Mouse (Mus musculus): Measurements from ENCODE around the gene Trpv1. TPM values are rescaled to one million over a fixed set of nuclear protein-coding genes. Genes with fewer than 3 reads are reported as not detected.

The Trpv1 gene
- 0.11 TPM in 1 of 2 replicates, not detected in the other for polyA plus RNA-seq (2012; rRNA removed; ENCODE audit: low replicate concordance)

DNA sequence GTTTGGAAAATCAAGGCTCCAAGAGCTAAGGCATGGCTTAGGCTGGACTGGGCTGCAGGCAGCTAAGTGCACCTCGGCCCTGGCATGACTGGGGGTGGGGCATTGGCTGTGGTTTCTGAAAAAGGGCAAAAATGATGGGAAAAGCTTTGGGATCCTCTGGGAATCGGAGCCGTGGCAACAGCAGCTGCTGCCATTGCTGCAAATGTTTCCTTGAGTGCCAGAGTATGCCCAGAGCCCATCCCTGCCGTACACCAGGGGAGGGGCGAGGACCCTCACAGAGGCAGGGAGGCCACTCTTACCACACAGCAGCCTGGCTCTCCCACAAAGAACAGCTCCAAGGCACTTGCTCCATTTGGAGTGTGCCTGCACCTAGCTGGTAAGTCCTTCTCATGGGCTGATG, at the start of gene Trpv1:
TSS of gene Trpv1 (plus strand) at position 301 of the 400 bp plus-strand sequence.

GRCm38 (mm10) chr11:73198603-73199229, 35.4 kb upstream of the Trpv1 start, which contains the start of gene Ctns:
Ctns (minus strand) TSS chr11:73199042.

DNA sequence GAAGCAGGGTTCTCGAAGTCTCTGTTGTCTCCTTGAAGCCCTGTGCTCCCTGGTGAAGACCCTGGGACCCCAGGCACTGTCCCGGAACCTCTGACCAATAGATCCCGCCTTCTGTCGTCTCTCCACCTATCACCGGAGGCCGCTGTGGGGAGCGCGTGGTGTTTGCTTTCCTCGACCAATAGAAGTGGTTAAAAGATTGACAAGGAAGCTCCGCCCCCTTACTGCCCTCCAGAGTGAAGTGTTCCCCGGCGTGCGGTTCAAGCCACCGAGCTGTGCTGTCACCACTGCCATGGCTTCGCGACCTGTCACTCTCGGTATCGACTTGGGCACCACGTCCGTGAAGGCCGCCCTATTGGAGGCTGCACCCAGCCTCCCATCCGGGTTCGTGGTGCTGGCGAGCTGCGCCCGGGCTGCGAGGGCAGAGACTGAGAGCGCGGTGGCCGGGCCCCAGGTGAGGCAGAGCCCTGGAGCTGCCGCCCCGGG, 34.8 kb upstream of the Trpv1 start, which contains the start of gene Shpk:
TSS of gene Shpk (plus strand) at position 231 of the 483 bp plus-strand sequence.

DNA sequence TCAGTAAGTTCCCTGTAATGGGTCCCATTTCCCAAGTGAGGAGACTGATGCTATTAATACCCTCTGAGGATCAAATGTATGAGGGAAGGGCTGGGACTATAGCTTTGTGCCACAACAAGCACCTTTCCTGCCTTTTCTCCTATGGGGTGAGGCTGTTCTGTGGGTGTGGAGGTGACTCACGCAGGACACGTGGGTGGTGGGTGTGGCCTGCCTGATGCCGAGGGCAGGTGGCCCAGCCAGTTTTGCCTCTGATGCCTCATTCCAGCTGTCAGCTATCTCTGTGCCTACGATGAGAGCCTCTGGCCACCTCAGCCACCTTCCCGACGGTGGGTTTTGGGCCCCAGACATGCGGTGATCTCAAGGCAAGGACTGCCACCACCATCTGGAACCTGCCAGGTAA, 33.2 kb downstream of the Trpv1 start, which contains the start of gene Trpv3:
TSS of gene Trpv3 (plus strand) at position 122 of the 400 bp plus-strand sequence.

Other genes with a start within 250 kb of the Trpv1 start
- gene P2rx1, start 235.2 kb upstream of the Trpv1 start, polyA plus RNA-seq (2012; rRNA removed; ENCODE audit: low replicate concordance): 14.7 and 18.8 TPM in 2 replicates
- gene Camkk1, start 215.3 kb upstream of the Trpv1 start, polyA plus RNA-seq (2012; rRNA removed; ENCODE audit: low replicate concordance): 2.1 and 2.2 TPM in 2 replicates
- 0.88 and 0.90 TPM in 2 replicates for gene Ncbp3, start 186.5 kb upstream of the Trpv1 start, polyA plus RNA-seq (2012; rRNA removed; ENCODE audit: low replicate concordance)
- 3.5 and 7.0 TPM in 2 replicates for gene Itgae, start 143.7 kb upstream of the Trpv1 start, polyA plus RNA-seq (2012; rRNA removed; ENCODE audit: low replicate concordance)
- 1.8 and 3.7 TPM in 2 replicates for gene Haspin, start 96.0 kb upstream of the Trpv1 start, polyA plus RNA-seq (2012; rRNA removed; ENCODE audit: low replicate concordance)
- gene P2rx5, start 73.9 kb upstream of the Trpv1 start, polyA plus RNA-seq (2012; rRNA removed; ENCODE audit: low replicate concordance): 0.33 TPM in 1 of 2 replicates, not detected in the other
- 45.1 and 69.0 TPM in 2 replicates for gene Emc6, start 57.3 kb upstream of the Trpv1 start, polyA plus RNA-seq (2012; rRNA removed; ENCODE audit: low replicate concordance)
- gene Tax1bp3, start 57.2 kb upstream of the Trpv1 start, polyA plus RNA-seq (2012; rRNA removed; ENCODE audit: low replicate concordance): 98.3 and 181 TPM in 2 replicates
- gene Ctns, start 35.2 kb upstream of the Trpv1 start, polyA plus RNA-seq (2012; rRNA removed; ENCODE audit: low replicate concordance): 13.2 and 13.6 TPM in 2 replicates
- 15.3 and 15.7 TPM in 2 replicates for gene Shpk, start 34.8 kb upstream of the Trpv1 start, polyA plus RNA-seq (2012; rRNA removed; ENCODE audit: low replicate concordance)
- 0.12 and 0.38 TPM in 2 replicates for gene Trpv3, start 33.1 kb downstream of the Trpv1 start, polyA plus RNA-seq (2012; rRNA removed; ENCODE audit: low replicate concordance)
- gene Aspa, start 95.3 kb downstream of the Trpv1 start, polyA plus RNA-seq (2012; rRNA removed; ENCODE audit: low replicate concordance): 0.82 and 5.1 TPM in 2 replicates
- not detected in 2 replicates for gene Gm49340, start 95.4 kb downstream of the Trpv1 start, polyA plus RNA-seq (2012; rRNA removed; ENCODE audit: low replicate concordance)
- gene Spata22, start 95.4 kb downstream of the Trpv1 start, polyA plus RNA-seq (2012; rRNA removed; ENCODE audit: low replicate concordance): not detected in 2 replicates
- gene Olfr20, start 116.5 kb downstream of the Trpv1 start, polyA plus RNA-seq (2012; rRNA removed; ENCODE audit: low replicate concordance): 0.12 TPM in 1 of 2 replicates, not detected in the other
- gene Olfr376, start 137.0 kb downstream of the Trpv1 start, polyA plus RNA-seq (2012; rRNA removed; ENCODE audit: low replicate concordance): not detected in 2 replicates
- not detected in 2 replicates for gene Olfr1, start 165.3 kb downstream of the Trpv1 start, polyA plus RNA-seq (2012; rRNA removed; ENCODE audit: low replicate concordance)
- not detected in 2 replicates for gene Olfr378, start 194.2 kb downstream of the Trpv1 start, polyA plus RNA-seq (2012; rRNA removed; ENCODE audit: low replicate concordance)
- not detected in 2 replicates for gene Olfr380, start 223.2 kb downstream of the Trpv1 start, polyA plus RNA-seq (2012; rRNA removed; ENCODE audit: low replicate concordance)